Mouse (Mus musculus) large intestine, adult 2 months (tissue): ENCODE results near the gene Msh6. TPM values are rescaled to one million over a fixed set of nuclear protein-coding genes. Genes with fewer than 3 reads are reported as not detected.
"Not testable (repeated sequence)": the region's sequence is repeated elsewhere in the genome, so short reads cannot be mapped to it uniquely, and the experiment has no call there.

Experiments used
- DNase-seq: peaks from one replicate; pipeline ENCODE4 v3.0.0-alpha.2; 2012; ENCODE audit warnings: low read depth, low spot score
- WGBS: fragments of 180-500 bp; shearing (Covaris S2); methylation state at CpG from one replicate; pipeline ENCODE4 v1.1.7; 2018; 5-methylcytosine and 5-hydroxymethylcytosine counted together
- polyA plus RNA-seq: library from polyadenylated mRNA; depleted of rRNA; stranded (reverse); fragments of >200 nt; gene quantifications from 2 replicates; pipeline ENCODE4 v1.2.3, GENCODE M21; 2012

The Msh6 gene
- polyA plus RNA-seq, 1 experiment = 3.1 TPM

- not testable (repeated sequence) for DNase-seq
- WGBS = 87% methylated on average over 4 of the region's 4 CpGs
These were observed 2.1 kb downstream of the Msh6 start for GRCm38 (mm10) chr17:87976927-87977326.

DNA sequence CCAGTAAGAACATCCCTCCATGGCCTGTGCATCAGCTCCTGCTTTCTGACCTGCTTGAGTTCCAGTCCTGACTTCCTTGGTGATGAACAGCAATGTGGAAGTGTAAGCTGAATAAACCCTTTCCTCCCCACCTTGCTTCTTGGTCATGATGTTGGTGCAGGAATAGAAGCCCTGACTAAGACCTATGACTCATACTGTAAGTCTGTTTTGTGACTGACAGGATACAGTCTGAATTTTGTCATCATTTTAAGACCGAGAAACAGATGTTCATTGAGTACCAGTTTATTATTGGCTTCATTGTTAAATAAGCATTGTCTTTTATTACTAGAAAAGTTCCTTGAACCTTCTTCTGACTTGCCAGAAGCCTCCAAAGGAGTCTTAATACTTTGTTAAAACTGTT is 4.8 kb downstream of the Msh6 start:
- 49% methylated on average over 1 of the region's 1 CpGs for whole genome bisulfite sequencing

DNA sequence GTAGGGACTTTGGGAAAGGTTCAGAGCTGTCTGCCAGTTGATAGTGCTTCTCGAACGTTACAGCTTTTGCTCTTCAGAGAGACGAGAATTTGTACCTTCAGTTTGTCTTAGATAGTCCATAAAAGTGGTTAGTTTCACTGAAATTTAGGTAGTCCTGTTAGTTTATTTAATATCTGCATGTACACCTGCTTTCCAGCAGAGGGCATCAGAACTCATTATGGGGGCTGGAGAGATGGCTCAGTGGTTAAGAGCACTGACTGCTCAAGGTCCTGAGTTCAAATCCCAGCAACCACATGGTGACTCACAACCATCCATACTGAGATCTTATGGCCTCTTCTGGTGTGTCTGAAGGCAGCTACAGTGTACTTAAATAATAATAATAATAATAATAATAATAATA is 7.2 kb downstream of the Msh6 start:
- no peak for DNase-seq
- 59% methylated on average over 3 of the region's 3 CpGs for WGBS

More for the DNA sequence above, 4.8 kb downstream of the Msh6 start:
- DNase-seq = not testable (repeated sequence)

DNA sequence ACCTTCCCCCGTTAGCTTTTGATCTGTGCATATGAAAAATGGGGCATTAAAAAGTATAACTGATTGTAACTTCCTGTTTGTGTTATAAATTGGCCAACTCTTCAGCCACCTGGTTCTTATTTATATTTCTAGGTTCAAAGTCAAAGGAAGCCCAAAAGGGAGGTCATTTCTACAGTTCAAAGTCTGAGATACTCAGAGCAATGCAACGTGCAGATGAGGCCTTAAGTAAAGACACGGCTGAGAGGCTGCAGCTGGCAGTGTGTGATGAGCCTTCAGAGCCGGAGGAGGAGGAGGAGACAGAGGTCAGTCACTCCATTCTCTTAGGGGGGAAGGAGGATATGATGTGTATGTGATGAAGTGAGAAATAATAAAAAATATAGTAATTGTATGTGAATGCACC is 8.5 kb downstream of the Msh6 start:
- DNase-seq = no peak
- WGBS = 18% methylated on average over 4 of the region's 4 CpGs

DNA sequence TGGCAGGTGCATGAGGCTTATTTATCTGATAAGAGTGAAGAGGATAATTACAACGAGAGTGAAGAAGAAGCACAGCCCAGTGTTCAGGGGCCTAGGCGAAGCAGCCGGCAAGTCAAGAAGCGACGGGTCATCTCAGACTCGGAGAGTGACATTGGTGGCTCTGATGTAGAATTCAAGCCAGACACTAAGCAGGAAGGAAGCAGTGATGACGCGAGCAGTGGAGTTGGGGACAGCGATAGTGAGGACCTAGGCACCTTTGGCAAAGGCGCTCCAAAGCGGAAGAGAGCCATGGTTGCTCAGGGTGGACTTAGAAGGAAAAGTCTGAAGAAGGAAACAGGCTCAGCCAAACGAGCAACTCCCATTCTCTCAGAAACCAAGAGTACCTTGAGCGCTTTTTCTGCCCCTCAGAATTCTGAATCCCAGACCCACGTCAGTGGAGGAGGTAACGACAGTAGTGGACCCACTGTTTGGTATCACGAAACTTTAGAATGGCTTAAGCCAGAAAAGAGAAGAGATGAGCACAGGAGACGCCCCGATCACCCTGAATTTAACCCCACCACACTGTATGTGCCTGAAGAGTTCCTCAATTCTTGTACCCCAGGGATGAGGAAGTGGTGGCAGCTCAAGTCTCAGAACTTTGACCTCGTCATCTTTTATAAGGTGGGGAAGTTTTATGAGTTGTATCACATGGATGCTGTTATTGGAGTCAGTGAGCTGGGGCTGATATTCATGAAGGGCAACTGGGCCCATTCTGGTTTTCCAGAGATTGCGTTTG is 9.8 kb downstream of the Msh6 start:
- no peak for DNase-seq
- 75% methylated on average over 20 of the region's 20 CpGs for WGBS

DNA sequence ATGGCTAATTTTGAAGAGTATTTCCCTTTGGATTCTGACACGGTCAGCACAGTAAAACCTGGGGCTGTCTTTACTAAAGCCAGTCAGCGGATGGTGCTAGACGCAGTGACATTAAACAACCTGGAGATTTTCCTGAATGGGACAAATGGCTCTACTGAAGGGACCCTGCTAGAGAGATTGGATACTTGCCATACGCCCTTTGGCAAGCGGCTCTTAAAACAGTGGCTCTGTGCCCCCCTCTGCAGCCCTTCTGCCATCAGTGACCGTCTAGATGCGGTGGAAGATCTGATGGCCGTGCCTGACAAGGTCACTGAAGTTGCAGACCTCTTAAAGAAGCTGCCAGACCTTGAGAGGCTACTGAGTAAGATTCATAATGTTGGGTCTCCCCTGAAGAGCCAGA is 11.1 kb downstream of the Msh6 start:
- no peak for DNase-seq
- WGBS = 87% methylated on average over 8 of the region's 8 CpGs

- WGBS = 61% methylated on average over 6 of the region's 6 CpGs
- DNase-seq = no peak
These were observed 12.6 kb downstream of the Msh6 start for GRCm38 (mm10) chr17:87987507-87987906.

GRCm38 (mm10) chr17:87992154-87992553 is 17.3 kb downstream of the Msh6 start:
- no peak for DNase-seq
- 87% methylated on average over 3 of the region's 3 CpGs for WGBS

GRCm38 (mm10) chr17:87993338-87993737 is 18.5 kb downstream of the Msh6 start:
- no peak for DNase-seq
- WGBS = 53% methylated on average over 1 of the region's 1 CpGs

DNA sequence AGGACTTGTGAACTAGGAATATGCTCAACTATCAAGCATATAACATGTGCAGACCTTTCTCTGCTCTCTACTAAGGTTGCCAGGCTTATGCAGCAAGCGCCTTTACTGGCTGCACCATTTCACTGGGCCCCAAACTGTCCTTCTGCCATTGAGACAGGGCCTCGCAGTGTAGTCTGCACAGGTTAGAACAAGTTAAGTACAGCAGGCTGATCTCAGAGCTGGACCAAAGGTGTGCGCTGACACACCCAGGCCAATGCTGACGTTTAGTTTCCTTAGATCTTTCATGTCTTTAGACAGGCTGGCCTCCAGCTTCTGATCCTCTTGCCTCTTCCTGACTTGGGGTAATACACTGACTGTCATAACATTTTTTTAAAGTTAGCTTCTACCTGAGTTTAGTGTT is 22.9 kb downstream of the Msh6 start:
- 53% methylated on average over 4 of the region's 4 CpGs for WGBS
- DNase-seq = no peak

GRCm38 (mm10) chr17:88004892-88005291 is 30.0 kb downstream of the Msh6 start:
- DNase-seq = no peak
- 97% methylated on average over 1 of the region's 1 CpGs for WGBS

DNA sequence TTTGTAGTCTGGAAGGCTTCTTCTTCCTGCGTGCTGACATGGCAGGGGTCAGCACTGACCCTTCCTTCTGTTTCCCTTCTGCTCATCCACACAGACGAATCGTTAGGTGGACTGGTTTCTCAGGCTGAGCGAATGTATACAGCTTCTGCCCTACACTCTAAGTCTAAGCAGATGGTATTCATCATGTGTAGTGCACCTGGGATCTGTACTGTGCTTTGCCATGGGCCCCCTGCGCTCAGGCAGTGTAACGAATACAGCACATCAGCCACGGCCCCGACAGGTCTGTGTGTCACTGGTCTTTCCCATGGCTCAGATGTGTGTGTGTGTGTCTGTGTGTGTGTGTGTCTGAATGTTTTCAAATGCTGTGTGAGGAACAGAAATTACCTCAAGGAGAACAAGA is 32.1 kb downstream of the Msh6 start:
- DNase-seq = no peak
- WGBS = 83% methylated on average over 8 of the region's 8 CpGs

DNA sequence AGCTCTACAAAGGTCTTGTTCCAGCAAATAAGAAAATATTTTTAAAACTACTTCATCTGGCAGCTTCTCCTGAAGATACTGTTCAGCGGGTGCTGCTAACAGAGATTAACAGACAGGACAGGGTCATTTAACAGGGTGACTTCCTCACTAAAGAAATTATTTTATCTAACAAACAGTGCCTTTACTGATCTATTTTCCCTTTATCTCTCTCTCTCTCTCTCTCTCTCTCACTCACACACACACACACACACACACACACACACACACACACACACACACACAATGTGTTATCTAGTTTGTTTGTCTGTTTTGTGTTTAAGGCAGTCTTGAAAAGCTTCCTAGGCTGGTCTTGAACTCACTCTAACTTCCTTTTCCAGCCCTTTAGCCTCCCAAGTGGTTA is 39.6 kb downstream of the Msh6 start:
- DNase-seq = no peak
- 90% methylated on average over 1 of the region's 1 CpGs for WGBS

DNA sequence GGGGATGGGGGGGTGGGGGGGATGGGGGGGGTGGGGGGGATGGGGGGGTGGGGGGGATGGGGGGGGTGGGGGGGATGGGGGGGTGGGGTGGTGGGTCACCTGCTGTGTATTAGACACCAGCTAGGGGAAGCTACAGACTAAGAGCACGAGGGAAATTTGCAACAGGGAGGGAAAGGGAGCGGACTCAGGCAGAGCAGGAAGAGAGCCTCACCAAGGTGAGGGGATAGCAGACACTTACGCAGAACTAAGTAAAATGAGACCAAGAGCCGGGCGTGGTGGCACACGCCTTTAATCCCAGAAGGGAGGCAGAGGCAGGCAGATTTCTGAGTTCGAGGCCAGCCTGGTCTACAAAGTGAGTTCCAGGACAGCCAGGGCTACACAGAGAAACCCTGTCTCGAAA is 41.2 kb downstream of the Msh6 start:
- DNase-seq = not testable (repeated sequence)
- 96% methylated on average over 8 of the region's 8 CpGs for WGBS

GRCm38 (mm10) chr17:88023924-88024323 is 49.1 kb downstream of the Msh6 start:
- WGBS = 69% methylated on average over 1 of the region's 1 CpGs
- DNase-seq = no peak

DNA sequence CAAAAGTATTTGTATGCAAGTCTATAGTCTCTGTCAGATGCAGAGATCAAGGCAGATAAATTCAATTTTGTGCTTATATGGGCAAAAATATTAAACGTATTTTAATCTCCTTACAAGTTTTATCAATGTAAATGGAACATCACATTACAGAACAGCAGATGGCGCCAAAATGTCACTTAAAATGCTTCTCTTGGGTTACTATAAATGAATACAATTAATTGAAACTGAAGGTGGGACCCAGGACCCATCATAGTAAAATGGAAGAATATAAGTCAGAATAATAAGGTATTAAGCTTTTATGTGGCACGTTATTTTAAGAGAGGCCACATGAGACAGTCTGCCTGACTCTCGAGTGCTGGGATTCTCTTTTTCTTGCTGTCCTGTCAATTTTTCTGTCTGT is 50.4 kb downstream of the Msh6 start:
- WGBS = 34% methylated on average over 4 of the region's 4 CpGs
- peak; percentile 25 for DNase-seq

- DNase-seq = no peak
- 86% methylated on average over 17 of the region's 17 CpGs for WGBS
These were observed 54.5 kb downstream of the Msh6 start for GRCm38 (mm10) chr17:88029194-88029970.

GRCm38 (mm10) chr17:88031755-88032154 is 56.9 kb downstream of the Msh6 start:
- no peak for DNase-seq
- WGBS = 90% methylated on average over 5 of the region's 5 CpGs

DNA sequence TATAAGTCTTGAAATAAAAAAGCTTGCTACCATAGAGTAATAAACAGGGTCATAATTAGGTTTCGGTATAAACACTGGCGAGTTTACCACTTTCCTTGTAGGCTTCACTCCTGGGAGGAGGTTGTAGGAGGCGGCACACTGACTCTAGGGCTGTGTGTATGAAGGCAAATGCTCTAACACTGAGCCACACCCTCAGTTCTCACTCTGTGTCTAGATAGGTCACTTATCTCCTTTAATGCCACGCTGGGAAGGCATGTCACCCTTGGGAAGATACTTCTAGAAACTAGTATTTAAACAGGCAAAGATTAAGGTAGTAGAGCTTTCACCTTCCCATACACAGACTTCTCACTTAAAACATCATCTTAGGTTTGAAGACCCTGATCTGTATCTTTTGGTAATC is 59.6 kb downstream of the Msh6 start:
- WGBS = 39% methylated on average over 4 of the region's 4 CpGs
- no peak for DNase-seq
